In genomic region chr8:120397444-120398411, GRCm38 (mm10) we compare ENCODE assay signal across 12 mouse cellular contexts.
DNase-seq lines count a peak whose midpoint lies in the region; ATAC-seq and TF ChIP-seq lines count a peak whose summit lies in the region.
"Had no signal": no experiment of that assay in that cellular context is flagged by ENCODE, and none has a peak within 500 bp of the region (broad histone marks: within the 10 kb centered on the region; RNA-seq: fewer than 3 reads in every experiment).

No protein-coding gene starts in this region.

- H3K4me2 ChIP-seq in forebrain, embryonic 16.5 days (ENCODE audit: low read length), result peak overlapping the region; percentile 33
- H3K4me2 ChIP-seq in lung, postnatal 0 days (replicated peaks; ENCODE audit: low read depth, low read length), result no peak overlapping the region
- H3K4me2 ChIP-seq in neural tube, embryonic 11.5 days (ENCODE audit: low read depth), result peak overlapping the region; percentile 12; the same call in 1 of the 2 replicates
- H3K4me2 ChIP-seq: heart, embryonic 11.5 days had no signal

- no peak overlapping the region for H3K4me3 ChIP-seq in forebrain, embryonic 16.5 days (replicated peaks; ENCODE audit: low read length)
- H3K4me3 ChIP-seq in lung, postnatal 0 days (ENCODE audit: low read depth, low read length), result no peak overlapping the region
- no peak overlapping the region for H3K4me3 ChIP-seq in neural tube, embryonic 11.5 days (ENCODE audit: low read depth, low read length)

- peak overlapping the region; percentile 63 for H3K27ac ChIP-seq in forebrain, embryonic 16.5 days (ENCODE audit: low read length)
- H3K27ac ChIP-seq in lung, postnatal 0 days (ENCODE audit: low read length), result no peak overlapping the region
- peak overlapping the region; percentile 46 for H3K27ac ChIP-seq in neural tube, embryonic 11.5 days (ENCODE audit: low read depth, low read length)
- H3K27ac ChIP-seq: liver, embryonic 14.5 days had no signal

- no peak overlapping the region for H3K9ac ChIP-seq in forebrain, embryonic 16.5 days (replicated peaks; ENCODE audit: low read depth, low read length)
- no peak overlapping the region for H3K9ac ChIP-seq in lung, postnatal 0 days (replicated peaks; ENCODE audit: low read depth)
- no peak overlapping the region for H3K9ac ChIP-seq in neural tube, embryonic 11.5 days (ENCODE audit: low read length)
- H3K9ac ChIP-seq: liver, embryonic 14.5 days had no signal

- TF ChIP-seq EP300 in lung, postnatal 0 days (IDR thresholded peaks at IDR 0.05), result no peak

- H3K9me3 ChIP-seq in forebrain, embryonic 16.5 days (ENCODE audit: control insufficient read depth, low read length), result no peaks in the 10 kb centered on the region
- no peaks in the 10 kb centered on the region for H3K9me3 ChIP-seq in lung, postnatal 0 days (ENCODE audit: low read length)
- H3K9me3 ChIP-seq in neural tube, embryonic 11.5 days (ENCODE audit: control insufficient read depth, low read length), result no peaks in the 10 kb centered on the region

- no peaks in the 10 kb centered on the region for H3K27me3 ChIP-seq in forebrain, embryonic 16.5 days (replicated peaks; ENCODE audit: control insufficient read depth, insufficient read depth, low read length)
- H3K27me3 ChIP-seq in lung, postnatal 0 days (replicated peaks; ENCODE audit: insufficient read depth, low read length), result no peaks in the 10 kb centered on the region
- H3K27me3 ChIP-seq in neural tube, embryonic 11.5 days (ENCODE audit: control insufficient read depth, insufficient read depth, low read length), result no peaks in the 10 kb centered on the region
- H3K27me3 ChIP-seq: Patski had no signal

- ATAC-seq in forebrain, embryonic 16.5 days, result peak; percentile 68
- ATAC-seq in lung, postnatal 0 days, result peak; percentile 91
- peak; percentile 71; the same call in 1 of the 2 replicates for ATAC-seq in neural tube, embryonic 11.5 days (ENCODE audit: insufficient read depth, low FRiP score, low TSS enrichment)
- ATAC-seq: Patski had no signal

- no peaks in the 10 kb centered on the region for H3K36me3 ChIP-seq in forebrain, embryonic 16.5 days (ENCODE audit: control insufficient read depth, insufficient read depth)
- H3K36me3 ChIP-seq in lung, postnatal 0 days (ENCODE audit: insufficient read depth, low read length), result no peaks in the 10 kb centered on the region
- H3K36me3 ChIP-seq in neural tube, embryonic 11.5 days (ENCODE audit: control insufficient read depth, insufficient read depth, low read length), result no peaks in the 10 kb centered on the region

- 37% methylated on average over 15 of the region's 15 CpGs for WGBS in forebrain, embryonic 16.5 days
- 37% methylated on average over 15 of the region's 15 CpGs for WGBS in lung, postnatal 0 days
- WGBS in neural tube, embryonic 11.5 days, result 32% methylated on average over 15 of the region's 15 CpGs

- peak; percentile 56 for DNase-seq in embryo, embryonic 10 days (ENCODE audit: low spot score)
- no peak for DNase-seq in embryo, embryonic 9.5 days (ENCODE audit: extremely low spot score)
- DNase-seq in lung, postnatal 0 days (ENCODE audit: low spot score), result peak; percentile 83
- peak; percentile 48 for DNase-seq in neural tube, embryonic 11.5 days (ENCODE audit: low spot score)
- no peak for DNase-seq in layer of hippocampus, adult 9-11 months
- DNase-seq in Muller cell, postnatal 12 days (ENCODE audit: inconsistent ontology term), result no peak
- DNase-seq in layer of hippocampus, adult 18-20 months (ENCODE audit: low spot score in 2 of 2), result no peak
- DNase-seq: kidney, postnatal 10 days had no signal

- peak; percentile 27; the same call in 1 of the 2 replicates for TF ChIP-seq CTCF in lung, postnatal 0 days (IDR thresholded peaks at IDR 0.05)

- peaks cover 53% of the 10 kb centered on the region for H3K4me1 ChIP-seq in forebrain, embryonic 16.5 days (replicated peaks; ENCODE audit: control insufficient read depth, insufficient read depth, low read length)
- 0 out of 2 replicates have a peak, but pooled peaks cover 6% of the 10 kb centered on the region for H3K4me1 ChIP-seq in lung, postnatal 0 days (ENCODE audit: insufficient read depth, low read depth, low read length)
- H3K4me1 ChIP-seq in neural tube, embryonic 11.5 days (ENCODE audit: control insufficient read depth, insufficient read depth, low read length), result peaks cover 44% of the 10 kb centered on the region

Comparison
In these comparisons a context has a peak if more than half of its experiments do, and no peak if none do; other contexts are left out.
1. DNase-seq: peak in embryo, embryonic 10 days (single experiment), lung, postnatal 0 days (single experiment) and neural tube, embryonic 11.5 days (single experiment); none in embryo, embryonic 9.5 days (single experiment), layer of hippocampus, adult 9-11 months (single experiment), Muller cell, postnatal 12 days (single experiment) and layer of hippocampus, adult 18-20 months (0 of 2).
2. Peak in every context shown above with its lines, with median percentiles within 50 percentile points of each other: ATAC-seq.